Mouse (Mus musculus): ENCODE measurements around the gene Tpd52l2. TPM values are rescaled to one million over a fixed set of nuclear protein-coding genes. Genes with fewer than 3 reads are reported as not detected.

Tpd52l2 gene
- 115 and 118 TPM in 2 replicates for polyA plus RNA-seq (2012; rRNA removed)

DNA sequence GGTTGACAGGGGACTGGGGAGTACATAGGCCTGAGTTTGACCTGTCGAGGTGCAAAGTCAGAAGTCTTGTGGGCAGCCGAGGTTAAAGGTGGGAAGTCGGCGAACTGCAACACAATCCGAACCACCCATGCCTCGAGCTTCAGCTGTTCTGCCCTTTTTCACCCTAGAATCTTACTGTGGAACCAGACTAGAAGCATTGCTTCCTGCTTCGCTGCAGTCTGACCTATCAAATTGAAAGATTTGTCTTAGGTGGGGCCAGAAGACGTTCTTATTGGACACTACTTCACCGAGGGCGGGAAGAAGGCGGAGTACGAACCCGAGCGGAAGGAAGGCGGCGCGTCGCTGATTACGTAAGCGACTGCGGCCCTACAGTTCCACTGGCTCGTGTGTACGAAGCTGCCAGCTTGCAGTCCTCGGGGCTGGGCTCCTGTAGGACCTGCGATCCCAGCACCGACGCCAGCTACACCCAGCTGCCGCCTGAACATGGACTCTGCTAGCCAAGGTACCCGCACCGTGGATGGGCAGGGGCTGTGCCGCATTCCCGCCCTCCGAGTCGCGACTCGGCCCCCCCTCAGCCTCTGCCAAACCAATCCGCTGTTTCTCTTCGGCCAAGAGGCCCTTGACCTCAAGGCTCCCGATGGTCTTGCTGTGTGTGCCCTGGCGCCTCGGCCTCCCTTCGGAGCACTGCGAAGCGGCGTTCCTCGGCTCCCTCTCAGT, at the start of gene Tpd52l2:
TSS of gene Tpd52l2 (plus strand) at position 312 of the 717 bp plus-strand sequence.
- peak; percentile 93 to 94 for DNase-seq (ENCODE audit: extremely low spot score in 1 of 2, low spot score in 1 of 2)

DNA sequence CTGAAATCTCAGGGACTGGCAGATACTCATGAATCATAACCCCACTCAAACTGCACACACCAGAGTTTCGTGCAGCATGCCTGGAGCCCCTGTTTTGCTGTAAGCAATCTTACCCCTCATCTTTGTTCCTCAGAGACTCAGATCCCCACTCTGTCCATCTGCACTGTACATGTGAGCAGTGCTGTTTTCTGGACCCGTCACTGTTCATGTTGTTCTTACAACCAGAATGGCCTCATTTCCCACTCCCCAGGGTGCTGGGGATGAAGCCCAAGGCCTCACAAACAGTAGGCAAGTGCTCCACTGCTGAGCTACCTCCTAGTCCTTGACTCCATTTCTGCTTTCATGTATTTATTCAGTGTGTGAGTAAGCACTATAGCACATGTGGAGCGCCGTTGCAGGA, 44.8 kb upstream of the Tpd52l2 start:
- no peak for DNase-seq (ENCODE audit: extremely low spot score in 1 of 2, low spot score in 1 of 2)

GRCm38 (mm10) chr2:181453274-181453673, 43.7 kb upstream of the Tpd52l2 start:
- no peak for DNase-seq (ENCODE audit: extremely low spot score in 1 of 2, low spot score in 1 of 2)

- DNase-seq (ENCODE audit: extremely low spot score in 1 of 2, low spot score in 1 of 2) = no peak
Measured at GRCm38 (mm10) chr2:181455899-181456298, 41.0 kb upstream of the Tpd52l2 start.

GRCm38 (mm10) chr2:181457831-181458230, 39.1 kb upstream of the Tpd52l2 start:
- peak in 1 of 2 experiments; percentile 45 for DNase-seq (ENCODE audit: extremely low spot score in 1 of 2, low spot score in 1 of 2)

DNA sequence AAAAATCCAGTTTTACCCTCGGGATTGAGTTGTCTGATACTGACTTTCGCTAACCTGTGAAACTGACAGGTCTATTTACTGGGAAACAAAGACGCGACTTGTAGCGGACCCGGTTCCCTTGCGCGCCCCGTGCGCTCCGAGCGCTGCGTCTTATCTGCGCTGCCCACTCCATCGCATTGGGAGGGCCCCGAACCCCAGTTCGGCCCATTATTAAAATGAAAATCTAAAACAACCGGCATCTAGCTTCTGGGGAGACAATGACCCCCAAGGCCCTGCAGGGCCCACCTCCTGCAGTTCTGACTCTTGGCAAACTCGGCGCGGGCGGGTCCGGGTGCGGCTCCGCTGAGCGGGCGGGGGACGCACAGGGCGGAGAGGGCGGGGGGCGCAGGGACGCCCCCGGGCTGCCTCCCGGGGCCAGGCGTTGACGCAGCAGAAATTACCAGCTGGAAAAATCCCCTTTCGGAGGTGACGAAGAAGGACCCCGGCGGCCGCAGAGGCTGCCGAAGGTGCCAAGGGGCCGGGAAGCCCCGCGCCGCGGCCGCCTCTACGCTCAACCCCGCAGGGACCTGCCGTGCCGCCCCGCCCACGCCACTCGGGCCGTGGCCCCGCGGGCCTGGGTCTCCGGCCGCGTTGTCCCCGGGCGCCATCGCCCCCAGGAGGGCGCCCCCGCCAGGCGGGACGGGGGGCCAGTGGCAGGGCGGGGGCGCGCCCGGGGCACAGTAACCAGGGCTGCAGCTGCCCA, 38.4 kb upstream of the Tpd52l2 start:
- peak in 1 of 2 experiments; percentile 9 for DNase-seq (ENCODE audit: extremely low spot score in 1 of 2, low spot score in 1 of 2)

- peak in 1 of 2 experiments; percentile 64 for DNase-seq (ENCODE audit: extremely low spot score in 1 of 2, low spot score in 1 of 2)
Measured at GRCm38 (mm10) chr2:181459153-181459672, 37.7 kb upstream of the Tpd52l2 start, which contains the start of gene Zbtb46. TSS of gene Zbtb46 (minus strand) at chr2:181459426.

DNA sequence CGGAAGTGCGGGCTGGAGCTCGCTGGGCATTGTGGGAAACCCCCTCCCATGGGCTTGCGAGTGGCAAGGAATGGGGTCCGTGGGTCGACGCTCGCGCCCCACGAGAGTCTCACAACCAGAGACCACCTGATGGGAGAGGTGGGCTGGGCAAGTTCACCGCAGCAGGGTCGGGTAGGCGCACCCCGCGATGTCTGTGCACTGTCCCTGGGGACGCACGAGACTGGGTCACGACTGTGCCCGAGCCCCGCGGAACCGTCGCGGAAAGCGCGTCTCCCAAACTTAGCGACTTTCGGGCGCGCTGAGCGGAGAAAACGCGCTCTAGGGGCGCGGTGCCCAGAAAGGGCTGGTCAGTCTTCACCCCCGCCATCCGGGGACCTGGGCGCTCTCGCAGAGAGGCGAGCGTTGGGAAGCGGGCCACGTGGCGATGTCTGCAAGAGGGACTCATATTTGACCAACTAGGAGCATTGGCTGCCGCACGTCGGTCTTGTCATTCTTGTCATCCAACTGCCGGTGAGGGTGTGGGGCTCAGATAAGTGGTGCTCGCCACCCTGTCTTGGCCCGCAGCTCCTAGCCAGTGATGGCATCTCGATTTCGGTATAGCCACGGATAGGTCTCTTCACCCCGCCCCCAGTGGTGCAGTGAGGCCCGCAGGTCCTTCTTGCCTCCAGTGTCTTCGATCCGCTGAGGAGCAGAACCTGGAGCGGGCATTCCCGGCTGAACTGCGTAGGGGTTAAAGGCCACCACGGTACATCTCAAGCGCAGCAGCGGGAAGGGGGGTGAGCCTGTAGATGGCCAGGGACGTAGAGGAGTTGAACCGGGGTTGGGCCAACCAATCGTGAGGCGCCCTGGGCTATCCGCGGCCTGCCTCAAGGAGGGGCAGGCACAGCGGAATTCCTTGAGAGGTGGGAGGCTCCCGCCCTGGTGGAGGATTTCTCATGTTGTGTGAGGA, 37.0 kb upstream of the Tpd52l2 start:
- DNase-seq (ENCODE audit: extremely low spot score in 1 of 2, low spot score in 1 of 2) = peak in 1 of 2 experiments; percentile 29

- no peak for DNase-seq (ENCODE audit: extremely low spot score in 1 of 2, low spot score in 1 of 2)
Measured at GRCm38 (mm10) chr2:181461536-181462100, 35.3 kb upstream of the Tpd52l2 start.

GRCm38 (mm10) chr2:181462604-181463003, 34.3 kb upstream of the Tpd52l2 start:
- DNase-seq (ENCODE audit: extremely low spot score in 1 of 2, low spot score in 1 of 2) = no peak

DNA sequence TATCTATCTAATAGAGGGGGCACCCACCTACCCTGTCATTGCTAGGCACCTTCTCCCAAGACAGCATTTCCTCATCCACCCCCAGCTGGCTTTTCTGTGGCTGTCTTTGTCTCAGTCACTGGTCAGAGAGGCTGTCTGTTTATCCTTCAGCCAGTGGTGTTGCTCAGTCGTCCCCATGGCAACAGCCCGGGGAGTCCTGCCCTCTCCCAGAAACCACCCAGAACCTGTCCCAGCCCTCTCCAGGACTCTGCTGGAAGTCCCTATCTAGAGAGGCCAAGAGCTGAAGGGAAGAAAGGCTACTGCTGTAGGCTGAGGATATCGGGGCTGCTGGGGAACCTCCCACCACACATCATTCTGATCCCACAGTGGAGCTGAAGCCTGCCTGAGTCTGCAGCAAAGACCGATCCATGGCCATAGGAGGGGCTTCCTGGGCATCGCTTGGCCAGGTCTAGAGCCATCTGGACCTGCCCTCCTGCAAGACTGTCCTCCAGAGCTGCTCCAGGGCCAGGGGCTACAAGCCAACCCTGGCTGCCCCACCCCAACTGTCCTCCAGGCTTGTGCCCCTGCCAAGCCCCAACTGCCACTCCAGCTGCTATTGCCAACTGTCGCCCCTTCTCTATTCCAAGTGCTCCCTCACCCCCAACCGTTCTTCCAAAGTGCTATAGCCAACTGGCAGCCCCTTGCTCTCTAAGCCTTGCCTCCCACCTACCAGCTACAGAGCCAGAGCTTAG, 33.8 kb upstream of the Tpd52l2 start:
- DNase-seq (ENCODE audit: extremely low spot score in 1 of 2, low spot score in 1 of 2) = peak in 1 of 2 experiments; percentile 50

- no peak for DNase-seq (ENCODE audit: extremely low spot score in 1 of 2, low spot score in 1 of 2)
Measured at GRCm38 (mm10) chr2:181465423-181465822, 31.5 kb upstream of the Tpd52l2 start.

GRCm38 (mm10) chr2:181470285-181470684, 26.7 kb upstream of the Tpd52l2 start:
- no peak for DNase-seq (ENCODE audit: extremely low spot score in 1 of 2, low spot score in 1 of 2)

- DNase-seq (ENCODE audit: extremely low spot score in 1 of 2, low spot score in 1 of 2) = no peak
Measured at GRCm38 (mm10) chr2:181471246-181471645, 25.7 kb upstream of the Tpd52l2 start.

DNA sequence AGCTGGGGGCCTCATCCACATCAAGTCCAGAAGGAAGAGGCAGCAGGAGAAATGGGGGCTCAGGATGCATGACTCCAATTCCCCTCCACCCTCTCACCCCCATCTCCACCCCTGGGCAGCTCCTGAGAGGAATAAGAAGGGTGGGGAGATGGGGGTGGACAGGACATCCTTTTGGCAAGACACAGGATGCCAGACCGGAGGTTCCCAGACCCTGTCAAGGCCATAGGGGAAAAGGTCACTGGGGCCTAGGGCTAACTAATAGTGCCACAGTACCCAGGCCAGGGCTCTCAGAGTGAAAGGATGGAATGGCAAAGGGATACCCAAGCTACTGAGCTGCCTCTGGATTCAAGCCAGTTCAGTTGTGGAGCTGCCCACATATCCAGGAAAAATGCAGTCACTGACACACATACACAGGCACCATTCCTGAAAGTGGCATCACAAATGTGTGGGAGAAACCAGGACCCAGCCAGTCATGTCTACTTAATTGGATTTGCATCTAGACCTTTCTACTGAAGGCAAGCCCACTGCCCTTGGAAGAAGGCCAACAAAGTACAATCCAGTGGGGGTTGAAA, 24.6 kb upstream of the Tpd52l2 start:
- peak in 1 of 2 experiments; percentile 53 for DNase-seq (ENCODE audit: extremely low spot score in 1 of 2, low spot score in 1 of 2)

- no peak for DNase-seq (ENCODE audit: extremely low spot score in 1 of 2, low spot score in 1 of 2)
Measured at GRCm38 (mm10) chr2:181483120-181483519, 13.8 kb upstream of the Tpd52l2 start.

GRCm38 (mm10) chr2:181483562-181484318, 13.2 kb upstream of the Tpd52l2 start:
- no peak for DNase-seq (ENCODE audit: extremely low spot score in 1 of 2, low spot score in 1 of 2)

All from frontal cortex, adult 2 months (tissue).